Mouse (Mus musculus): ENCODE measurements around the gene Eml6. TPM values are rescaled to one million over a fixed set of nuclear protein-coding genes. Genes with fewer than 3 reads are reported as not detected.
A peak's percentile ranks its signal among the peaks of the same experiment; 100 is the strongest.

The Eml6 gene
- polyA plus RNA-seq, 1 experiment, result 2.5 TPM

GRCm38 (mm10) chr11:29944661-29945060 is 81.2 kb downstream of the Eml6 start:
- TF ChIP-seq CTCF (conservative IDR thresholded peaks at IDR 0.05; ENCODE audit: insufficient read depth, insufficient read length, low read depth, low read length), result no peak
- TF ChIP-seq POLR2A (IDR thresholded peaks at IDR 0.05; ENCODE audit: low read depth, low read length), result no peak
- Histone ChIP-seq H3K4me3 (ENCODE audit: insufficient read depth, low read depth, low read length) (no peak overlapping the region), H3K36me3 (ENCODE audit: control insufficient read depth, insufficient read depth, low read length) (no peaks in the 10 kb centered on the region), H3K27ac (ENCODE audit: insufficient read depth, low read depth, low read length) (no peak overlapping the region), H3K4me1 (ENCODE audit: control insufficient read depth, insufficient read depth, low read length) (no peaks in the 10 kb centered on the region), H3K27me3 (replicated peaks; ENCODE audit: control insufficient read depth, insufficient read depth, low read length) (no peaks in the 10 kb centered on the region)
- WGBS, result 57% methylated on average over 3 of the region's 3 CpGs
- peak; percentile 7 for DNase-seq

GRCm38 (mm10) chr11:29924332-29924731 is 101.5 kb downstream of the Eml6 start:
- no peak for TF ChIP-seq CTCF (conservative IDR thresholded peaks at IDR 0.05; ENCODE audit: insufficient read depth, insufficient read length, low read depth, low read length)
- no peak for TF ChIP-seq POLR2A (IDR thresholded peaks at IDR 0.05; ENCODE audit: low read depth, low read length)
- Histone ChIP-seq H3K4me1 (ENCODE audit: control insufficient read depth, insufficient read depth, low read length) (no peaks in the 10 kb centered on the region), H3K27me3 (replicated peaks; ENCODE audit: control insufficient read depth, insufficient read depth, low read length) (no peaks in the 10 kb centered on the region), H3K36me3 (ENCODE audit: control insufficient read depth, insufficient read depth, low read length) (no peaks in the 10 kb centered on the region), H3K27ac (ENCODE audit: insufficient read depth, low read depth, low read length) (no peak overlapping the region), H3K4me3 (ENCODE audit: insufficient read depth, low read depth, low read length) (no peak overlapping the region)
- no peak for DNase-seq
- WGBS, result 88% methylated on average over 2 of the region's 2 CpGs

GRCm38 (mm10) chr11:29923851-29924250 is 102.0 kb downstream of the Eml6 start:
- no peak overlapping the region for H3K4me3 ChIP-seq (ENCODE audit: insufficient read depth, low read depth, low read length)
- H3K4me1 ChIP-seq (ENCODE audit: control insufficient read depth, insufficient read depth, low read length), result no peaks in the 10 kb centered on the region
- no peak for TF ChIP-seq POLR2A (IDR thresholded peaks at IDR 0.05; ENCODE audit: low read depth, low read length)
- no peak for TF ChIP-seq CTCF (conservative IDR thresholded peaks at IDR 0.05; ENCODE audit: insufficient read depth, insufficient read length, low read depth, low read length)
- DNase-seq, result no peak
- no peaks in the 10 kb centered on the region for H3K36me3 ChIP-seq (ENCODE audit: control insufficient read depth, insufficient read depth, low read length)
- H3K27me3 ChIP-seq (replicated peaks; ENCODE audit: control insufficient read depth, insufficient read depth, low read length), result no peaks in the 10 kb centered on the region
- no peak overlapping the region for H3K27ac ChIP-seq (ENCODE audit: insufficient read depth, low read depth, low read length)
- WGBS, result 94% methylated on average over 1 of the region's 1 CpGs

GRCm38 (mm10) chr11:29913180-29913579 is 112.7 kb downstream of the Eml6 start:
- Histone ChIP-seq H3K27ac (ENCODE audit: insufficient read depth, low read depth, low read length) (no peak overlapping the region), H3K36me3 (ENCODE audit: control insufficient read depth, insufficient read depth, low read length) (no peaks in the 10 kb centered on the region), H3K4me3 (ENCODE audit: insufficient read depth, low read depth, low read length) (no peak overlapping the region), H3K27me3 (replicated peaks; ENCODE audit: control insufficient read depth, insufficient read depth, low read length) (no peaks in the 10 kb centered on the region), H3K4me1 (ENCODE audit: control insufficient read depth, insufficient read depth, low read length) (no peaks in the 10 kb centered on the region)
- TF ChIP-seq POLR2A (IDR thresholded peaks at IDR 0.05; ENCODE audit: low read depth, low read length) (no peak), CTCF (conservative IDR thresholded peaks at IDR 0.05; ENCODE audit: insufficient read depth, insufficient read length, low read depth, low read length) (no peak)
- 84% methylated on average over 4 of the region's 4 CpGs for WGBS
- DNase-seq, result no peak

GRCm38 (mm10) chr11:29909330-29909729 is 116.5 kb downstream of the Eml6 start:
- Histone ChIP-seq H3K36me3 (ENCODE audit: control insufficient read depth, insufficient read depth, low read length) (no peaks in the 10 kb centered on the region), H3K4me3 (ENCODE audit: insufficient read depth, low read depth, low read length) (no peak overlapping the region), H3K27ac (ENCODE audit: insufficient read depth, low read depth, low read length) (no peak overlapping the region), H3K4me1 (ENCODE audit: control insufficient read depth, insufficient read depth, low read length) (no peaks in the 10 kb centered on the region), H3K27me3 (replicated peaks; ENCODE audit: control insufficient read depth, insufficient read depth, low read length) (no peaks in the 10 kb centered on the region)
- TF ChIP-seq POLR2A (IDR thresholded peaks at IDR 0.05; ENCODE audit: low read depth, low read length) (no peak), CTCF (conservative IDR thresholded peaks at IDR 0.05; ENCODE audit: insufficient read depth, insufficient read length, low read depth, low read length) (no peak)
- DNase-seq, result no peak

GRCm38 (mm10) chr11:29885160-29885559 is 140.7 kb downstream of the Eml6 start:
- Histone ChIP-seq H3K4me1 (ENCODE audit: control insufficient read depth, insufficient read depth, low read length) (no peaks in the 10 kb centered on the region), H3K27ac (ENCODE audit: insufficient read depth, low read depth, low read length) (no peak overlapping the region), H3K27me3 (replicated peaks; ENCODE audit: control insufficient read depth, insufficient read depth, low read length) (no peaks in the 10 kb centered on the region), H3K36me3 (ENCODE audit: control insufficient read depth, insufficient read depth, low read length) (no peaks in the 10 kb centered on the region), H3K4me3 (ENCODE audit: insufficient read depth, low read depth, low read length) (no peak overlapping the region)
- TF ChIP-seq CTCF (conservative IDR thresholded peaks at IDR 0.05; ENCODE audit: insufficient read depth, insufficient read length, low read depth, low read length), result peak; percentile 67
- no peak for TF ChIP-seq POLR2A (IDR thresholded peaks at IDR 0.05; ENCODE audit: low read depth, low read length)
- WGBS, result 2% methylated on average over 1 of the region's 1 CpGs
- DNase-seq, result peak; percentile 68

- no peak overlapping the region for H3K4me3 ChIP-seq (ENCODE audit: insufficient read depth, low read depth, low read length)
- no peaks in the 10 kb centered on the region for H3K4me1 ChIP-seq (ENCODE audit: control insufficient read depth, insufficient read depth, low read length)
- no peak for DNase-seq
- no peak overlapping the region for H3K27ac ChIP-seq (ENCODE audit: insufficient read depth, low read depth, low read length)
- no peaks in the 10 kb centered on the region for H3K27me3 ChIP-seq (replicated peaks; ENCODE audit: control insufficient read depth, insufficient read depth, low read length)
- H3K36me3 ChIP-seq (ENCODE audit: control insufficient read depth, insufficient read depth, low read length), result no peaks in the 10 kb centered on the region
- no peak for TF ChIP-seq CTCF (conservative IDR thresholded peaks at IDR 0.05; ENCODE audit: insufficient read depth, insufficient read length, low read depth, low read length)
- TF ChIP-seq POLR2A (IDR thresholded peaks at IDR 0.05; ENCODE audit: low read depth, low read length), result no peak
- WGBS, result 82% methylated on average over 1 of the region's 1 CpGs
These were observed 141.5 kb downstream of the Eml6 start for GRCm38 (mm10) chr11:29884355-29884754.

- no peak for DNase-seq
- TF ChIP-seq POLR2A (IDR thresholded peaks at IDR 0.05; ENCODE audit: low read depth, low read length) (no peak), CTCF (conservative IDR thresholded peaks at IDR 0.05; ENCODE audit: insufficient read depth, insufficient read length, low read depth, low read length) (no peak)
- WGBS, result 89% methylated on average over 4 of the region's 4 CpGs
- no peaks in the 10 kb centered on the region for H3K36me3 ChIP-seq (ENCODE audit: control insufficient read depth, insufficient read depth, low read length)
- H3K4me1 ChIP-seq (ENCODE audit: control insufficient read depth, insufficient read depth, low read length), result no peaks in the 10 kb centered on the region
- no peaks in the 10 kb centered on the region for H3K27me3 ChIP-seq (replicated peaks; ENCODE audit: control insufficient read depth, insufficient read depth, low read length)
- H3K4me3 ChIP-seq (ENCODE audit: insufficient read depth, low read depth, low read length), result no peak overlapping the region
- no peak overlapping the region for H3K27ac ChIP-seq (ENCODE audit: insufficient read depth, low read depth, low read length)
These were observed 142.8 kb downstream of the Eml6 start for GRCm38 (mm10) chr11:29883024-29883423.

Measured in kidney, adult 2 months (tissue).